Mouse (Mus musculus) right cerebral cortex, adult 18-20 months (tissue): ENCODE measurements at regions not wholly inside any gene's neighbourhood (a gene's known extent, or its start where the extent isn't known, plus 50 kb on each side); places are given as distances from the start of the nearest gene placed in this dataset.

ENCODE experiments used
- DNase-seq: peaks from one replicate; pipeline ENCODE4 v3.0.0; 2022; ENCODE audit warnings: mixed read lengths

DNA sequence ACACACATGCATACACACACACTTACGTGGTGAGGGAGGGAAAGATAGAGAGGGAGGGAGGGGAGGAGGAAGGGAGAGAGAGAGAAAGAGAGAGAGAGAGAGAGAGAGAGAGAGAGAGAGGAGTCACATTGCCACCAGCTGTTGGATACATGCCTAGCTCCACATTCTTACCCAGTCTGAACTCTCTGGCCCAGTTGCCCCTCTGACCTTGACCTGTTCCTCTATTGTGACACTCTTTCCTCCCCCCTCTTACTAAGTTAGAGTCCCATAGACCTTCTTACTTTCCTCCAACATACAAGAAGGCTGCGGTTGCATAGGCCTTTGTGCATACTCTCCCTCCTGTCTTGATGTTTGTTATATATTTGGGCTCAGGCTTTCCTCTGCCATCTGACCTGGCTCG lies 211.7 kb upstream of the Kazn start:
- no peak for DNase-seq

DNA sequence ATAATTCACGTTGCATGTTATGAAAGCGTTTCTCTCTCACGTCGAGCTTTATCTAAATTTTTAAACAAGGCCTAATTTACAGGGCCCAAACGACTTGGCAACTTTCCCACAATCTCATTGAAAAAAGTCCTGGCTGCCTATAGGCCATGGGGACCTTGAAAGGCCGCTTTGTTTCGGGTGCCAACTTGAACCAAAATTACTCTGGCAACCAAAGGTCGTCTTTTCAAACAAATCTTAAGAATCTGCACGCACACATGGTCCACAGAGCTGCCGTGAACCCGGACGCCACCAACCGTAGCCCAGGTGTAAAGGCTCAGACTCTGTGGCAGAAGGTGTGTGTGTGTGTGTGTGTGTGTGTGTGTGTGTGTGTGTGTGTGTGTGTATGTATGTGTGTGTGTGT lies 210.5 kb upstream of the Kazn start:
- no peak for DNase-seq

DNA sequence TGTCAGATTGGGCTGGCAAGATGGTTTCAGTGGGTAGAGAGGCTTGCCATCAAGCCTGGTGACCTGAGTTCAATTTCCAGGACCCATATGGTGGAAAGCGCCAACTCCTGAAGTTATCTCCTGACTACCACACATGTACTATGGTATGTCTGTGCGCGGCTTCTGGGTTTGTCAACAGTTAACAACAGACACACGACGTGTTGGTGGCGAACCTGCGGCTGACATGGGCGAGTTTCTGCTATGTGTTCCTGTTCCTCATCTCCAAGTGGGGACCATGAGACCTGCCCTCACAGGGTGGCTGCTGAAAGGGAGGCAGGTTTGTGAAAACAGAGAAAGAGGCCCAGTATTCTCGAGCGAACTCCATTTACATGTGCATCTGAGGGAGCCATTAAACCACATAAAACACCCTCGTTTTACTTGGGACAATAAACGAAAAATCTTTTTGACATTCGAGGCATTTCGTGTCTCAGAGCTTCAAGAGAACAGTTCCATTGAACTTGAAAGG lies 210.0 kb upstream of the Kazn start:
- no peak for DNase-seq

DNA sequence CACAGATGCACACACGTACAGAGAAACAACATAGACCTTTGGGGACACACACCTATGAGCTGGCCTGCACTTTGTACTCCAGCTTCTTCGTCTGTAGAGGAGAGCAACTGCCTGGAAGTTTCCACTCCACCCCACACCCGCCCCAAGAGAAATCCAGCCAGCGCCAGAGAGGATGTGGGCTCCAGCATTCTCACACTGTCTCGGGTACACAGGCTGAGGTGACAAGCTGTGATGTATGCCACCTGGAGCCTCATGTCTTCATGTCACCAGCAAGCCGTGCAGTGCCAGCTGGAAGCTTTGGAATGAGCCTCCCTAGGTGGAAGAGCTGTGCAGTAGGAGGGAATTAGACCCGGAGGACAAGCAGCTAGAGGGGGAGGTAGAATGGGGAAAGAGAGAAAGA lies 208.3 kb upstream of the Kazn start:
- DNase-seq, result peak; percentile 91

DNA sequence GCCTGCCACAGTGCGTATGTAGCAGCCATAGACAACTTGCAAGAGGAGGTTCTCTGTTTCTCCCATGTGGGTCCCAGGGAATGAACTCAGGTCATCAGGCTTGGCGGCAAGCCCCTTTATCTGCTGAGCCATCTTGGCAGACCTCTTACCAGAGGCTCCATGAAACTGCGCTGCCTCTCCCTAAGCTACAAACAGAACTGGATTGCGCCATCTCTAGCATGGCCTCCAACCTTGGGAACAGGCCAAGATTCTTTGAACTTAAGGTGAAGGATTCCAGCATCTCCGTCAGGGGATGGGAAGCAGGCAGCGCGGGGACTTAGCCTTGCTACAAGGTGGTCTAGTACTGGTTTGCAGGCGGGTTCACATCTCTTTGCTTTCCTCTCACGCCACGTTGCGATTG lies 201.8 kb upstream of the Kazn start:
- DNase-seq, result no peak

DNA sequence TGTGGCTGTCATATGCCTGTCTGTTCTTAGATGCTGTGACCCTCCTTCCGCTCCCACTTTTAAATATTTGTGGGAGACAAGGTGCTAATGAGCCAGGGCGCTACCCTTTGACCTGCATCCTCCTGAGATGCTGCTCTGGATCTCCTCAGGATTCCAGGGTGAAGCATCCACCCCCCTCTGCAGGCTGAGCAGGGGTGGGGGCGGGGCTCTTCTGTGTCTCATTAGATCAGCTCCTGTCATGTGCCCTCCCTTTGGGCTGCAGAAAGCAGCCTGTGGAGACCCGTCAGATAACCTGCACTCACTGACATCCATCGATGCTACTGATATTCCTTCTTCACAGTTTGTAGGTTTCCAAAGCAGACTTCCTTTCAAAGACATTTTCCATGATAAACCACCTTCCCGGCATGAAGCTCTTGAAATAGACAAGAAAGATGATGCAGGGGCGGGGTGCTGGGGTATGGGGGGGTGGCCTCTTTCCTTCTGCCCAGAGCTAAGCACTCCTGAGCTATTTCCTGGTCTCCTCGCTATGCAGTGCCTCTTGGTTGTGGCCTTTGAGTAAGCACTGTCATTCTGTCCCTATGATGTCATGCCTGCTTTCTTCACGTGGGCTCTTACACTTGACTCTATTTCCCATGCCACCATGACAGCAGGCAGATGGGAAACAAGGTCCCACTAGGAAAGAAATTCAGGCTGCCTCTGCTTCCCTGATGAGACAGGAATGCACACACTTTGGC lies 200.4 kb upstream of the Kazn start:
- DNase-seq, result peak; percentile 33

DNA sequence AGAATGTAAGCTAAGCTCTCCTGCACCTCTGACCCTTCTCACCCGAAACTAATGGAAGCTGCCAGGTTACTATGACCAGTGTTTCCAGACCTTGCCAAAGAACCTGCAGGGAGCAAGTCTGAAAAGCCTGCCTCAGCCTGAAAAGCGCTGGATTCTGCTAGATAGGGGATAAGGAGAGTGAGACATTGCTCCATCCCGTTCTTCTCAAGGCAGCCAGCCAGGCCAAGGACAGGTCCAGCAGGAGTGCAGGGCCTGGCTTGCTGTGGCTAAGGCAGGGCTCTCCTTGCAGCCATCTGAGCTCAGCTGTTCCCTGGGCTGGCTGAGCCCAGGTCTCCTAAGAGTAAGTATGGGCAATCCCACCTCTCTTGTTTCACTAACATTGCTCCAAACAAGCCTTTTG lies 185.4 kb upstream of the Kazn start:
- DNase-seq, result no peak

DNA sequence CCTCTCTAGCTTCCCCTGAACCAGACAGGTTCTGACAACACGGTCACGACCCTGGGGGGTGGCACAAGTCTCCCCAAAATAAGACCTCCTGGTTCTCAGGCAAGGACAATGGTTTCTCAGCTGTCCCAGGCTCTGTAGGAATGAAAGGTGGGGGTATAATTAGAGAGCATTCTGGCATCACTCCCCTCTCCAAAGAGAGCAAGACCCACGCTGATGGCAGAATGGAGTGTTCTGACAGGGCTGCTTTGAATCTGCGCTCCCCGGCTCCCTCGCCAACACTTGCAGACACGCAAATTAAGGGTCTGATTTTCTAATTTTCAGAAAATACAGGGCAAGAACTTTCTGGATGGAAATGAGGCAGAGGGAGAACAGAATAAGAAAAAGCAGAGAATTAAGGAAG lies 181.2 kb upstream of the Kazn start:
- DNase-seq, result no peak

DNA sequence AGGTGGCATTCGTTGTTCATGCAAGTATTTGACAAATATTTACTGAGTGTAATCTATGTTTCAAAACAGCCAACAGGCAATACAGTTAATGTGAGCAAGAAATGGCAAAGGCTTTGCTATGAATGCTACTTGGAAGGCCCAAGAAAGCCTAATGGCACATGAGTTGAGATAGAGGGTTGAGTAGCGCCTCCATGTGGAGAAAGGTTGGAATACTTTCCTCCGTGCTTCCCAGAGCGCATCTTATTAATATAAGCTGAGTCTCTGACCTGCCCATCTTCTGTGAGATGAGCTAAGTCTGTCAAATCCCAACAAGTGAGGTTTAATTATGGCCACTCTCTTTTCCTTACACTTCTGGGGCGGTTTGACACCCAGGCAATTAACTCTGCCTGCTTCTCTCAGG lies 175.7 kb upstream of the Kazn start:
- no peak for DNase-seq

DNA sequence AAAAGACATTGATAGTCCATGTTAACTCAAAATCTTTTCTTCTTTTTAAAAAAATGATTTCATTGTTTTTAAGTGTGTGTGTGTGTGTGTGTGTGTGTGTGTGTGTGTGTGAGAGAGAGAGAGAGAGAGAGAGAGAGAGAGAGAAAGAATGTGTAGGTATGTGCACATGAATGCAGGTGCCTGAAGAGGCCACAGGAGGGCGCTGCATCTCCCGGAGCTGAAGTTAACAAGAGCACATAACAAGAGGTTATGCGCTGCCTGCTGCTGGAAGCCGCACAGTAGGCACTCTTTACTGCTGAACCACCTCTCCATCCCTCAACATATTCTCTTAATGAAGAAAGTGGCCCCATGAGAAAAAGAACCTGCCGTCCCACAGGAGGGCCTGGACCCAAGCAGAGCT lies 172.6 kb upstream of the Kazn start:
- no peak for DNase-seq

DNA sequence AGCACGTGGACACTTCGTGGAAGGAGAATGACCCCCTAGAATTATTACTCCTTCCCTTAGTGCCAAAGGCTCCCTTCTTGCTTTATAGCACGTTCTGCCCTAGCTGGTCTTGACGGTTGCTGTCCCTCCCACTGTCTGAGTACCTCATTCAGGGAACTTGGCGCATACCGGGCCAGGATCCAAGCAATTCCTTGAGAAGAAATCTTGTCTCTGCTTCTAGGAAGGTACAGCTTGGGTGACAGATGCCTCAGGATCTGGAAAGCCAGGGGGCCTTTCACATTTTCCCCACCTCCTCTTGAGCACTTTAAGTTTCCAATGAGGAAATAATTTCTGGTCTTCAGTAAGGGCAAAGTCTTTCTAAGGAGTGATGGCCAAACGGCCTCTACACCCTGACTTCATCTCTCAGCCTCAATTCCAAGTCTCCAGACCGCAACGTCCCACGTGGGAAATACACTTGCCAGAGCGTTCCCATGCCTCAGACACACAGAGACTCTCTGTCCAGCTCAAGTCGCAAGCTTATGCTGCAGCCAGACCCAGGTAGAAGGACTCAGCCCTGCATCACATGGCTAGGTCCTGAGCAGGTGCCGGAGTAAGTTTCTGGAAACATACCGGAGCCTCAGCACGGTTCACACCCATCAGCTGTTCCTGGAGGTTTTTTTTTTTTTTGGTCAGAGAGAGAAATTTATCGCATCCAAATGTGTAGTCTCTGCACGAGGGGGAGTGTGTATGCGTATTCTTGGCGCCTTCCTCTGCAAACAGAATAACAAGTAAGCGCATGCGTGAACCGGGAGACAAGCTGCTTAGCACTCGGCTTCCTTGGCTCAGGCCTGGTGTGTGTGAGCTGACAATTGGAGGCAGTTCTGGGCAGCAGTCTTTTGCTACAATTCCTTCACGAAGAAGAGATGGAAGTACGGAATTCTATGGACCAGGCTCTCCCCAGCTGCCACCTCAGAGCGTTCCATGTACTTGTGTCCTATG lies 171.7 kb upstream of the Kazn start:
- peak; percentile 85 for DNase-seq

DNA sequence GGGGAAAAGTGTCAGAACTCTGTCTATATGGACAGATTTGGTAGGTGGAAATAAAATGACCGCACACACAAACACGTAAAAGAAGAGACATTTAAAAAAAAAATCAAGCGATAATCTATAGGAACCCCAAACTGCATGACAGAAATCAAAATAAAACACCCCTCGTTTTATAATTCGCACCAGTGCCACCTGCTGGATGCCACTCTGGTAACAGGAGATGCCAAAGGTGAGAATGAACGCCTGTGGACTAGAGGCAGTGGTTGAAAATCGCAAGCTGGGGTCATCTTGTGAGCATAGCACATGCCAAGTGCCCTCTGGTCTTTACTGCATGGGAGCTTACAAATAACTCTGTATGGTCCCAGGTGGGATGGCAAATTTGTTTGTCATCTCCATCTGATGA lies 158.7 kb upstream of the Kazn start:
- no peak for DNase-seq

DNA sequence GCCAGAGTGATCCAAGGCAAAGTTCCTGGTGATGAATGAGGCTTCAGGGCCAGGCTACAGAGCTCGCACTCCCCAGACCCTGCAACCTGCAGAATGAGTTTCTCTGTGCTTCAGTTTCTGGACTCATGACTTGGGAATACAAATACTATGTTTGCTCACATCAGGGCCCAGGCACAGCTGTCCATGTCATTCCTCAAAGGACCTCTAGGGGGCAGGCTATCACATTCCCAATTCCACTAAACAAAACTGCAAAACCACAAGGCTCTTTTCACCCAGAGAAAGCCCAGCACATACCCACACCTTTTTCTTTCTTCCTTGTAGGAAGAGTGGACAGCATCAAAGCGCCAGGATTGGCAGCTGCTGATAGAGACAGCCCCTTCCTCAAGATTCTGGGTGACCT lies 153.7 kb upstream of the Kazn start:
- peak; percentile 63 for DNase-seq

DNA sequence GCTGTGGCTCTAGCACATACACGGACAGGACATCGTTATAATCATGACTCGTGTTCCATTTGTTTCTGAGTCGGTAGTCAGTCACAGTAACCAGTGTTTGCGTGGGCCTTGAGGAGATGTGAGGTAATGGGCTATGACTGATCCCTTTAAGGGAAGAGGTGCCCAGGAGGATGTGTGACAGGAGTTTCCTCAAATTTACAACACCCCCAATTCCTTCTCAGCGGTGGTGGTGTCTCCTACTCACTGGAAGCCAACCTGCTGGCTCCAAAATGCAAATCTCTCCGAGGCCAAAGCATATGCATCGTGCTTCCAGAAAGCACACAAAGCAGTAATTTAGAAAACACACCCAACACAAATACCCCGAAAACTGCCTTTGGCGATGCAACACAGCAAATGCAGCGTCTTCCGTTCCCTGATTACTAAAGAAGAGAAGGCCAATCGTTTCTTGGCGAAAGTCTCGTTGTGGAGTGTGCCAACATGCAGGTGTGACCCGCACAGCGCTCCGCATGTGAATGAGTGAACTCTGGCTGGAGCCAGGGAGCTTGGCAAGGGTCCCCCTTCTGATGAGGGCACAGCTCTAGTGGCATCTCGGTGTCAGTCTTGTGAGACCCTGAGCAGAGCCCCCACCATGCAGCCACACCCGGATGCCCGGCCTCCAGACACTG lies 151.5 kb upstream of the Kazn start:
- peak; percentile 73 for DNase-seq

DNA sequence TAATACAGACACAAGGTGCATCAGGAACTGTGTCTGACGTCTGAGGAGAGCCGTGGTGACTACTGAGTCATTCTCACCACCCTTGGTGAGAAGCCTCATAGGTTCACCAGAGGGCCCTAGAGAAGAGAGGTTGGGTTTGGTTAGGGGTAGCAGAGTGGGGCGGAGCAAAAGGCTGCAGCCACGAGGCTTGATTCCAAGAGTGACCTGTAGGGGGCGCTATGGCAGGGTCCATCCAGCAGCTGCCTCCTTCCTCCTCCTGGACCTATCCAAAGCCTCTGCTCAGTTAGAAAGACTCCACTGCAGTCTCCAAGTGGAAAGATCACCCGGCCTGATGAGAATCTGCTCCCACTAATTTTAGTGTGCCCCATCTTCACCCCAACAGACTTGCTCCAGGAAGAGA lies 149.3 kb upstream of the Kazn start:
- no peak for DNase-seq

DNA sequence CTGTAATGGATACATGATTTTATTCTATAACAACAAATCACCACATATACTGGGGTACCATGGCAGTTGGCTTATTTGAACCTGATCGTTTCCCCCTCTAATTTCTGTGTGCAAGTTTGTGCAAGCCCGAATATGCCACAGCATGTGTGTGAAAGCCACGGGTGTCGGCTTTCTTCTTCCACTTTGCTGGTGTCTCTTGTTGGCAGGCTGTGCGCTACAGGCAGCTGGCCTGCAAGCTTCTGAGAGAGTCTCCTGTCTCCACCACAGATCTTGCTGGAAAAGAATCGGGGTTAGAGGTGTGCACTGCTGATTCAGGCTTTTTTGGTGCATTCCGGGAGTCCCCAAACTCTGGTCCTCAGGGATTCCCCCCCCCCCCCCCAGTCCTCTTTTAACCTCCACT lies 142.0 kb upstream of the Kazn start:
- DNase-seq, result no peak

DNA sequence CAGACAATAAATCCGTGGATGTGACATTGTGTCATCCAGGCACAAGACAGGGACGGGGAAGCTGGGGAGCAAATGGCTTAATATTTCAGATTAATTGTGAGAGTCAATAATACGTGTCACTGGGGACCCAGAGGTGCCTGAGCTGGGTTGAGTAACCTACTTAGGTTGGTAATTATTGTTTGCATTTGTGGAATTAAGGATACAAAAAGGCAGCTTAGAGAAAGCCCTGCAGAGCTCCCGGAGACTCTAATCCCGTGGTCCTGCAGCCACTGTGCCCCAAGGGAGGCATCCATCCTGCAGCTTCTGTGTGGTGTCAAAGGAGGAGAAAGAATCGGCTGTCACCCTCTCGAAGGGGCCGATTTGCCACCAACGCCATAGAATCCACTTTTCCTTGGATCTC lies 139.3 kb upstream of the Kazn start:
- no peak for DNase-seq

DNA sequence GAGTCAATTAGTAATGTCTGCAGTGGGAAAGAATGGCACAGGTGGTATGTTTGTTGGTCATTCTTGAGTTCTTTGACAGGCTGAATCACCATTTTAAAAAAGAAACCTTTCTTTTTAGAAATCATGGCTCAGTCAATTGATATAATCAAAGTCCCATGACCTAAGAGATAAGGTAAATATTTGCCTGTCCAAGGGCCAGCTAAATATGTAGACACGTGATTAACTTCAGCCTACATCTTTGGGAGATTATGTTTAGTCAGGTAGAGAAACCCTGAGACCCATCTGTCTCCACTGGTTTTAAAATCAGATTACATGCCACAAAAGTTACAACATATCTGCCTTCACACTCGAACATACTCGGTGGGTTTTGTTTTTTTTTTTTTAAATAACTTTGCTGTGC lies 128.6 kb upstream of the Kazn start:
- DNase-seq, result no peak

DNA sequence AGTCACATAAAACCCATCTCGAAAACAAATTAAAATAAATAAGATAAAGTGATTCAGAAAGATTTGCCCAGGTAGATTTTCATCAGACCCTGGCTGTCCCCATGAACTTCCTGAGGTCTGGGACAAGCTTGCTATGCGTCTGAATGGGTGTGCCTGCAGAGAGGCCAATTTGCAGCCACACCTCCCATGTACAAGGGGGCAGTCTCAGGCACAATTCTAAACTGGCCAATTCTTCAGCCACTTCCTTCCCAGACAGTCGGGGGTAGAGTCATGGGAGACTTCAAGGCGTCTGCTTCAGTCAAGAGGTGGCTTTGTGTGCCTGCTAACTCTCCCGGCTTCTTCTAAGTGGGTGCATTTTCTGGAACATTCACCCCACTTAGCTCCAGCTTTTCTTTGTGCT lies 122.9 kb upstream of the Kazn start:
- no peak for DNase-seq

DNA sequence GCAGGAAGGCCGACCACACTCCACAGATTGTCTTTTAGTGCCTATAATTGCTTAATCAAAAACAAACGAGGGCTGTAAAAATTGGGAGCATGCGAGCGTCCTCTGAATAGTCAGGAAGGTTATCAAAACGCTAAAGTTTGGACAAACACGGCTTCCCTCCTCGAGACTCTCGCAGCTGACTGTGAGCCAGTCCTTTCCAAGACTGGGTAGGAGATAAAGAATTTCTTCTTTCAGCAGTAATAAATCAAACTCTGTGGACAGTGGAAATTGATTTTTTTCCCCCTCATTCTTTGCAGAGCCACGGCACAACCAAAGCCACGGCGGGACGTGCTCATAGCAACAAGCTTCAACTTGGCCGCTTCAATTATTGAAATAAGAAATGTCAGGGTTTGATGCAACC lies 119.7 kb upstream of the Kazn start:
- DNase-seq, result no peak

DNA sequence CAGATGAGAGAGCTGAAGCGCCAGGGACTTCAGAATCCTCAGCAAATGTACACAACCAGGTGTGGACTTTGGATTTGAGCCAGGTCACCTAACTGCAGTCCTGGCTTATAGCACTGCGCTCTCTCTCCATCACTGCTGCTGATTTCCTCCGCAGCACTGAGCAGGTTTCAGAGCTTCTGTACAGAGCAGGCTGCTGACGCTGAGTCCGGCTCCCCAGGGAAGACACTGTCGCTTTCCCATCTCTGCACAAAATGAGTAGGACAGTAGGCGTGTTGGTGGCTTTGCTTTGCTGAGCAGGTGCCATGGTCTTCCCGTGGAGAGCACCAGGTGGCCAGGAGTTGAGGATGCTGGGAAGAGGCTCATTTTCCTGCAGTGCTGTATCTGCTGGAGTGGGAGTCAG lies 116.2 kb upstream of the Kazn start:
- no peak for DNase-seq

DNA sequence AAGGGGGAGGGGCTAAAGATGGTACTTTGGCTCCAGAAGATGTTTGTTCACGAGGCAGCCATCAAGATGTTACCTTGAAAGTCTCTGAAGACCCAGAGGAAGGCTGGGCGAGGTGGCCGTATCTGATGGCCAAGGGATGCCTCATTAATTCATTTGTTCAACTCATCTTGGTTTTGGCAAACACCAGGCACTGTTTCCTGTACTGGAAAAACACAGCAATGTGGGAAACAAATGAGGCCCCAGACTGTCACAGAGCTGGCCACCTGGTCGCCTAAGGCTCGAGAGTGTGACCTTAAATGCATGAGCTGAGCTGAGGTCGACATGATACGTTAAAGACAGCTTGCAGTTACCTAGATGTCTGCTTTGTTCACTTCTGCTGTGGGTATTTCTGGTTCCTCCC lies 114.3 kb upstream of the Kazn start:
- DNase-seq, result no peak

DNA sequence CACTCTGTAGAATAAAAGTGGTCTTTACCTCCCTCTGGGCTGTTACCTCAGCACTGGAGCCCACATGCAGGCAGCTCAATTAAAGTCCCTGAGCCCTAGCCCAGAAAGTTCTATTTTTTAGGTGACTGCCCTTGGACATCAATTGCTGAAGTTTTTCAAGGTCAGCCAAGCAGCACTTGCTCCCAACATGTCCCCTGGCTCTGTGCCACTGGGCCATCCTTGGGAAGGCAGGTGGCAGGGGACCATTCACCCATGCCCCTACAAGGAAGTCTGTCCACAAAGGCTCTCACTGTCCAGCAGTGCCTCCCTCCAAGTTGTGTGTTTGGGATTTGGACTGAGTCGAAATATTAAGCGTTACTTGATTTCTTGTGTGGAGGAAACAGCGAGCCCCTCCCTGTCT lies 112.6 kb upstream of the Kazn start:
- no peak for DNase-seq

DNA sequence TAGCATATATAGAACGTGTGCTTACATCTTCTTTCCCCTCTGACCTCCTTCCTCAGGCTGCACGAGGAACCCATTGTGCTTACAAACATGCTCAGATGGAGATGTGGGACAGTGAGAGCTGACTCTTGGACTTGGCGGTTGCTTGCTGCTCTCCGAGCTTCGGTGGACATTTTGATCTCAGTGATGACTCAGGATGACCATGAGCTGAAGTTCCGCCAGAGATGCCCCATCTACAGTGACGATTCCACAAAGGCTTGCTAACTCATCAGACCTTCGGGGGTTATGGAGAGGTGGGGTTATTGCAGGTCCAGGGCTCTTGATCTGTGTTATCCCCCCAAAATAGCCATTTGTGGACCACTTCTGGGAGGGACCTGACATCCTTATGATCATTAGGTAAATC lies 111.8 kb upstream of the Kazn start:
- no peak for DNase-seq
